Mouse (Mus musculus) heart, adult 9 months (tissue): ENCODE results near the gene Acacb.

Experiments used
- DNase-seq, 2 experiments: peaks; one replicate each; pipeline ENCODE4 v3.0.0; 2022; ENCODE audit warnings: low spot score in 2 of 2

Gene Acacb

DNA sequence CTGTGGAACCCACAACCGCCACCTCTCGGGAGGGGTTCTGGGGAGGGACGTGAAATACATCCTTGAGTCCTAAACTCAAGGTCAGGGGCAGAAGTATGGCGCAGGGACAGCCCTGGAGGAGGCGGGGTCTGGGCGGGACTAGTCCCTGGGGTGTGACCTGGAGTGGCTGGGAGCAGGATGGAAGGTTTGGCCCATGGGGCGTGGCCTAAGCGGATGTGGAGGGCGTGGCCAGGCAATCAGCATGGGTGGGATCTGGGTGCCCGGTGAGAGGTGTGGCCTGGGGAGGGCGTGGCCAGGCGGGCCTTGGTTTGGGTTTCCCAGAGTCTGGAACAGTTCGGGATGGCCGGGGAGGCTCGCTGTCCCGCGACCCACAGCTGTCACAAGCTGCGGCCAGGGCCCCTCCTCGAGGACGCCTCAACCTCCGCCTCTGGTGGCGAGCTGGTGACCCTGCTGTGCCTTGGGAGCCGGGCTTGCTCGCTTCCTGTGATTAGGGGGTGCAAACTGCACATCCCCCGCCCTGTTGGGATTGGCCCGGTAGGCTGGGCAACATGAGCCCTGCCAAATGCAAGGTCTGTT, 29.3 kb downstream of the Acacb start:
- peak; percentile 97 to 98 for DNase-seq

DNA sequence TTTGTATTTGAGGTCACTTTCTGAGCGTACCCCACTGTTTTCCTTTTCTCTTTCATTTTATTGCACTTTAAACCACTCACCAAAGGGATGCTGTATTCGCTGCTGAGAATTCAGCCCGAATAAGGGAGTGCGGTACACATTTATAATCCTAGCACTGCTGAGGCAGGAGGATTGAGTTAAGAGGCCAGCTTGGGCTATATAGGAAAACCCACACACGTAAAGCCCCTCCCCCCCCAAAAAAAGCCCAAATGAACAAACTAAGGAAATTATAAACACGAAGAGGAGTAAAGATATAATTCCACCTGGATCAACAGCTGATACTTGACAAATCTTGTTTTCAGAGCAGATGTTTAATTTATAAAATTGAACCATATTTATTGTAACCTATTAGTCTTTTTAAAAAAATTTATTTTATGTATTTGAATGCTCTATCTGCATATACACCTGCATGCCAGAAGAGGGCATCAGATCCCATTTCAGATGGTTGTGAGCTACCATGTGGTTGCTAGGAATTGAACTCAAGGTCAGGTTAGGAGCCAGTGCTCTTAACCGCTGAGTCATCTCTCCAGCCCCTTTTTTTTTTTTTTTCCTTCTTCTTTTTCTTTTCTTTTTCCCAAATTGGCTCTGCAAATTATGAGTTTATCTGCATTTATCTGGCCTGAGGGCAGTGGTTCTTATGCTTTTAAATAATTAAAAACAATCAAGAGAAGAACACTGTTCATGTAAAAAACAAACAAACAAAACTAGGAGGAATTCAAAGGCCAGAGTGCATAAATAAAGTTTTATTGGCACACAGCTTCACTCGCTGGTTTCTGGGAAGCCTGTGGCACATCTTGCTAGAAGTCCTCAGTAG, 30.4 kb downstream of the Acacb start:
- DNase-seq: no peak

DNA sequence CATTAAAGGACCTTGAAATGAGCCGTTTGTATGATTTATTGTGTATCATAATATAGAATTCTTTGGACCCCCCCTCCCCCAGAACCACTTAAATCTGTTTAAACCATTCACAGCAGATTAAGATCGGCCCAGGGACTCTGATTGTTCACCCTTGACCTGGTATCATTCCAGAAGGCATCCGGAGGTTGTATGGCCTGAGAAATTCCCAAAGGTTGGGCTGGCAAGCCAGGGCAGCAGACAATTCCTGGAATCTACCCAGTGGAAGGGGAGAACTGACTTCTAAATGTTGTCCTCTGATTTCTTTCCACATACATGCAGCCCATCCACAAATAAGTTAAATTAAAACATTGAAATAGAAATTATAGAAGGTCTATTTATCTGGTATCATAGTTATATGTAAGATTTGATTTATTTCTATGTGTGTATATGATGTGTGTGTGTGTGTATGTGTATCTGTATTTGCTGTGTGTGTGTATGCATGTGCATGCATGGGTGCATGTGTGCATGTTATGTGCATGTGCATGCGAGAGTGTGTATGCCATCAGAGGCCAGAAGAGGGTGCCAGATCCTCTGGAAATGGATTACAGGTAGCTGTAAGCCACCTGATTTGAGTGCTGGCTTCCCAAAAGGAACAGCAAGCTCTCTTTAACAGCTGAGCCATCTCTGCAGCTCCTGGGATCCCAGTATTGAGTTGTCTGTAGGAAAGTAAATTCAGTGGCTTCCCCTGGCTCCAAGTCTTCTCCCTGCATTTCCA, 31.8 kb downstream of the Acacb start:
- no peak for DNase-seq

DNA sequence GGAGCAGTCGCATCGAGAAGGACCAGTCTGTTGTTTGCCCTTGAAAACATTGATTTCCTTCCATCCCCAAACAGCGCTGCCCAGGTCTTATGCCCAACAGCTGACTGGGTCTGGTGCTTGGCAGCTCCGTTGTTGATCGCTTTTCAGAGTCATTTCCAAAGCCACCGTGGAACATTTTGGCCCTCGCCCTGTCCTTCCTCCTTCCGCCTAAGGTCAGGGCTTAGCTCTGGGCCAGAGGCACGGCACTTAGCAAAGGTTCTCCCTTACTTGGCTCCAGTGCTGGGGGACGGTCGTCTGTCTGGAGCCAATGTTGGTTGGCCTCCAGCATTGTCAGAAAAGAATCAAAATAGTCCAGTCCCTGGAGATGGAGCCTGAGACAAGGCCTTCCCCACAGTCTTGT, 33.2 kb downstream of the Acacb start:
- DNase-seq: peak; percentile 87 to 88

DNA sequence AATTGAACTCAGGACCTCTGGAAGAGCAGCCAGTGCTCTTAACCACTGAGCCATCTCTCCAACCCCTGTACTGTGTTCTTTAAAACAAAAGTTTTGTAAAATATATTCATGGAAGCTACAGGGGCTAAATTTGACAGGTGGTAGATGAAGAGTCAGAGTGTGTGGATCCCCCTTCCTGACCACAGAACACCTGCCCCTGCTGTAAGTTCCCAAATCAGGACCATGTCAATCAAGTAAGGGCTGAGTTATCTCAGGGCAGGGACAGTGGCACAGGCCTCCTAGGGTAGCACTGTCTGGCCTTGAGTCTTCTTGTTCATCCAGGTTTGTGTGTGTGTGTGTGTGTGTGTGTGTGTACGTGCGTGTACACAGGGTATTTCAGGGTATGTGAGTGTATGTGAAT, 37.2 kb downstream of the Acacb start:
- DNase-seq: no peak

DNA sequence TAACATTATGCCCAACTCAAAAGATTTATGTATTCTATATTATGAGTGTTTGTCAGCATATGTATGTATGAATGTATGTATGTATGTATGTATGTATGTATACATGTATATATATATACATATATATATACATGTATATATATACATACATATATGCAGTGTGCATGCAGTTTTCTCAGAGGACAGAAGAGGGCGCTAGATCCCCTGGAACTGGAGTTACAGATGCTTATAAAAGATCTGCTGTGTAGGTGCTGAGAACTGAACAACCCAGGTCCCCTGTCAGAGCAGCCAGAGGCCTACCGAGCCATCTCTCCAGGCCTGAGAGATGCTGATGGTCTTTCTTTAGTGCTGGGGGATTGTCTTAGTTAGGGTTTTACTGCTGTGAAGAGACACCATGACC, 40.8 kb downstream of the Acacb start:
- DNase-seq: no peak

DNA sequence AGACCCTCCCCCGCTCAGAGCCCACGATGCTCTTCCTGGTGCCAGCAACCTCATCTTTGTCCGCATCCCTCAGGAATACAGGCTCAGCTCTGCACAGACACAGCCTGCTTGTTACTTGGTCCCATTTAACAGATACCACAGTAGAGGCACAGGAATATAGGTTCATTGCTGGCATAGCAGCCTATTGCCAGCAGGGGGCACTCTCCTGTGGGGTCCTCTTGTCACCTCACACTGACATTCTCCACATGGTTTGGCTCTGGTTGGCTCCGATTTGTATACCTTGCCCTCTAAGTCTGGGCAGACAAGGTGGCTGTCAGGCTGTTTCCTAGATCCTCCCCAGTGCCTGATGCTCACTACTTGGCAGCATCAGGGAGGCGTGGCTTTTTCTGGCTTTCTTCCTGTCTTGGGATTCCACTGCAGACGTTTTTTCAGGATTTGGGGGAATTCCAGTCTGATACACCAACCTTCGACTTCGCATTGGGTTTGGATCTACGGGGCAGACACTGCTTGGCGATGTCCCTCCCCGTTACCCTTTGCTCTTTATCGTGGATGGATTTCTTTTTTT, 42.6 kb downstream of the Acacb start:
- no peak for DNase-seq

DNA sequence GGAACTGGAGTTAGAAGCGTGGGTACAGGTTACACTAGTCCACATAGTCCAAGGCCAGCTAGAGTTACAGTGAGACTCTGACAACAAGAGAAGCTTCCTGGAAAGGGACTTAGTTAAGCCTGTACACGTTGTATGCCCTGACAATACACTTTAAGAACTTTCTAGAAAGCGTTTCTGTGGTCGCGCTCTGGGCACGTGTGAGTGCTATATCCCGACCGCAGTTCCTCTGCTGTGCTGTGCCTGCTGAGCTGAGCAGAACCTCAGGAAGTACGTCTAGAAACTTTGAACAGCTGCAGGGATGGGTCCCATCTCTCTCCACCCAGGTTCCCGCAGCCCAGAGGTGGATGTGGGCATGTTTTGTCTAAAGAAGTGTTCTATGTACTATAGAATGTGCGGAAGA, 47.8 kb downstream of the Acacb start:
- no peak for DNase-seq

DNA sequence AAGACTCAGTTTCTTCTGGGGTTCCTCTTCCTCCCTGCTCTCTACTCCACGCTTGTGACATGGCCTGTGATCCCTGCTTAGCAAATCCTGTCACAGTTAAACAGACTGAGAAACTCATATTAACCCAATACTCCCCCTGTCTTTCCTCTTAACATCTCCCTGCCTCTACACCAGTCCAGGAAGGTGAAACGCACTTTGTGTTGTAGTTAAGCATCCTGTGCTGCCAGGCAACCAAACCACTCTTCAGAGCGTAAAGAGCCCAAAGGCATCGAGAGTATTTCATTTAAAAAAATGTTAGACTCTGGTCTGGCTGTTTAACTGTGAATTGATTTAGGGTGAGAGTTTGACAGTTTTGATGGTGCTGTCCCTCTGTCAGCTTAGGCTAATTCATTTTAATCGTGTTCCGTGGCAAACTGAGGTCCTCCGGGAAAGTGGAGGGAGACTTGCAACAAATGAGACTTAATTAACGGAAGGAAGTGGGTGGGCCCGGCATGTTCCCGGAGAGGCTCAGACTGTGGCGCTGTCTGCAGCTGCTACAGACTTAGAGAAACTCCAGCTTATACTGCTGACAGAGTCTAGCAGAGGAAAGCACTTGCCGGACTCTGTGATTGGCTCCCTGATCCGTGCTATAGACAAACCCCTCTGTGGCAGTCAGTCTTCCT, 52.9 kb downstream of the Acacb start:
- DNase-seq: peak; percentile 57 to 71

DNA sequence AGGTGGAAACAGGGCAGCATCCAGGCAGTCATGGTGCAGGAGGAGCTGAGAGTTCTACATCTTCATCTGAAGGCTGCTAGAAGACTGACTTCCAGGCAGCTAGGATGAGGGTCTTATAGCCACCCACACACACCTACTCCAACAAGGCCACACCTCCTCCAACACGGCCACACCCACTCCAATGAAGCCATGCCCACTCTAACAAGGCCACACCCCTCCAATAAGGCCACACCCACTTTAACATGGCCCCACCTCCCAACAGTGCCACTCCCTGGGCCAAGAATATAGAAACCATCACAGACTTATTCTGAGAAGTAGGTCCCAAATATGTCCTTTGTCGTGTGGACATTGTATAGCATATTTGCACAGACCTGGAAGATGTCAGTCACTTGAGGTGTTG, 59.8 kb downstream of the Acacb start:
- DNase-seq: no peak

DNA sequence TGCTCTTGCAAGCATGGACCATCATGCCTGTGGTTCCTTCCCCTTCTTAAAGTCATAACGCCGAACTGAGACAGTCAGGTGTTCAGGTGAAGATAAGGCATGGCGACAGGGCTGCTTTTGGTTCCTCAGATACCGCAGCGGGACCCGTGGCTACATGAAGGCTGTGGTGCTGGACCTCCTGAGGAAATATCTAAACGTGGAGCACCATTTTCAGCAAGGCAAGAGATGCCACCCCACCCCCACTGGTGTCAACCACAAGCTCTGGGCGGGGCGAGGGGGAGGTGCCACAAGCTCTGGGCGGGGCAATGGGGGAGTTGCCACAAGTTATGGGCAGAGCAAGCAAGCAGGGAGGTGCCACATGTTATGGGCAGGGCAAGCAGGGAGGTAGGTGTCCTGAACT, 66.8 kb downstream of the Acacb start:
- DNase-seq: no peak

DNA sequence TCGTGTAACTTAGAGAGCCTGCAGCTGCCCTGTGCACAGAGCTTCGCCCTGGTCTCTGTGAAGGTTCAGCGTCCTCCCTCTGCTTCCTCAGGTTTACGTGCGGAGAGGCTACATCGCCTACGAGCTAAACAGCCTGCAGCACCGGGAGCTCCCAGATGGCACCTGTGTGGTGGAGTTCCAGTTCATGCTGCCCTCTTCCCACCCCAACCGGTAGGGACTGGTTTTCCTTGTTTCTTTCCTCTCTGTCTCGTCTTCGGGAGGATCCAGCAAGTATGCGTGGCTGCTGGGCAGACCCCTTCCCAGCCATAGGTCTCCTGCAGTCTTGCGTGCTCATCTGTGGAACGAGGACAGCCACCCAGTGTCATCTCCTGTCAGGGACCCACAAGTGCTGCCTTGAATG, 72.4 kb downstream of the Acacb start:
- DNase-seq: no peak

DNA sequence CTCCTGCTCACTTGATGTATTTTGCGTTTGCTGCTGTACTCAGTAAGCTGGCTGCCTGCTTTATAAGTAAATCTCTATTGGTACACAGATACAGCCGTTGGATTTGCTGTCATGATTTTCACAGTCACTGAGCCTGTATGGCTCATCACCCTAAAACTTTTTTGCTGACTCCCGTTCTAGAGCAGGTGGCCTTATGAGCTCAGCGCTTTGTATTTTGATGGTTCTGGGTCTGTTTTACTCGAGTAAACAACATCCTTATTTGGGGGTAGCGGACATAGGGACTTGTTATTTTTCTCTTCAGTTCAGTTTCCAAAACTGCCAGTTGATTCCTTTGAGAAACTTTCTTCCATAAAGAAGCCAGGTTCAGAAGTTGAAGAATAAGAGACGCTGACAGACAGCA, 79.7 kb downstream of the Acacb start:
- no peak for DNase-seq

DNA sequence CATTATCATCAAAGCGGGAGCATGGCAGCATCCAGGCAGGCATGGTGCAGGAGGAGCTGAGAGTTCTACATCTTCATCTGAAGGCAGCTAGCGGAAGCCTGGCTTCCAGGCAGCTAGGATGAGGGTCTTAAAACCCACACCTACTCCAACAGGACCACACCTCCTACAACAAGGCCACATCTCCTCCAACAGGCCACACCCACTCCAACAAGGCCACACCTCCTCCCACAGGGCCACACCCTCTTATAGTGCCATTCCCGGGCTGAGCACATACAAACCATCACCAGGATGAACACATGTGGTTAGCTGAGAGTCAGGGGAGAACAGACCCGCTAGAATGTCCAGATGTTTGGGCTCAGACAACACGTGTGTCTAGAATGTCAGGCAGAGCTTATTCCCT, 82.6 kb downstream of the Acacb start:
- no peak for DNase-seq

DNA sequence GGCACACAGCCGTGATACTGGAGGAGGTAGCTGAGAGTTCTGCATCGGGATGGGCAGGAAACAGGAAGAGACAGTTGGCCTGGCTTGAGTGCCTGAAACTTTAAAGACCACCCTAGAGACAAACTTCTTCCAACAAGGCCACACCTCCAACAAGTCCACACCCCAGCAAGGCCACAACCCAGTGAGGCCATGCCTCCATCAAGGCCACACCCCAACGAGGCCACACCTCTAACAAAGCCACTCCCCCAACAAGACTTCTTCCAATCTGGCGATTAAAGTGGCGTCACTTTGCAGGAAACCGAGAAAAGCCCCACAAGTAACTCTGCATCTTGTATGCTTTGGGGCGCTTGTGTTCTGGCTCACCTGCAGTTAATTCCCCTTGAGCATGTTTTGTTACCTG, 92.6 kb downstream of the Acacb start:
- no peak for DNase-seq

DNA sequence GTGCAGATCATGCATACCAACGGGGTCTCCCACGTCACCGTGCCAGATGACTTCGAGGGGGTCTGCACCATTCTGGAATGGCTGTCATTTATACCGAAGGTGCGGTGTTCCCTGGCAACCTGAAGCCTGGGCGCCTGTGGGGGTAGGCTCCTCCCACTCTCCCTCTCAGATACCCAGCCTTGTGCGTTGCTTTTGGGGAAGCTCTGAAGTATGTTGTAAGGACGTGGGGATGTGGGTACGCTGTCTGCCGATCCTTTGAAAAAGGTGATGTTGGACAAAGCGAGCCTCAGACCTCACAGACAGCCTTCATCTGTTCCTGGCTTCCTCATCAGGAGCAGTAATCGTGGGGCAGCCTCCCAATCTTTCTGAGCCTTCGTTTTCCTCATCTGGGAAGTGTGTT, 93.4 kb downstream of the Acacb start:
- no peak for DNase-seq

DNA sequence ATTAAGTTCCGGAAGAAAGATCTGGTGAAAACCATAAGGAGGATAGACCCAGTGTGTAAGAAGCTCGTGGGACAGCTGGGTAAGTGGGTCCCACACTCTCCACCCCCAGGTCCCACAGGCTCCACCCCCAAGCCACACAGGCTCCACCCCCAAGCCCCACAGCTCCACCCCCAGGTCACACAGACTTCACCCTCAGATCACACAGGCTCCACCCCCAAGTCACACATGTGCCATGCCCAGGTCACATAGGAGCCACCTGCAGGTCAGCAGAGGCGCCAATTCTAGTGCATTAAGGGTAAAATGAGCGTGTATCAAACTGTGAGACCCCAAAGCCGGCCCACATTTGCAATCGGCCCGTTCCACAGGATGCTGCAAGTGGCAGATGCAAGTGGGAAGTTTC, 100.1 kb downstream of the Acacb start:
- no peak for DNase-seq

DNA sequence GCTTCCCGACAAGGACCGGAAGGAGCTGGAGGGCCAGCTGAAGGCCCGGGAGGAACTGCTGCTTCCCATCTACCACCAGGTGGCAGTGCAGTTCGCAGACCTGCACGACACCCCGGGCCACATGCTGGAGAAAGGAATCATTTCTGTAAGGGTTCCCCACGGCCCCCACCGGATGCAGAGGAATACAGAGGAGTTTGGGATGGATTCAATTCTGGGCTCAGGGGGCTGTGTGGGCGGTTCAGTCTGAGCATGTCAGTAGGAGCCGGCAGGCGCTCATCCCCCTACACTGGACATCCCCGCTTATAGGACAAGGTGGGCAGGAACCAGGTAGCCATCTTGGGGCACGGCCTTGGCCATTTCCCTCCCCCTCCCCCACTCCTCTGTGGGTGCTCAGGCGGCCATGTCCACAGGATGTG, 101.8 kb downstream of the Acacb start:
- peak; percentile 42 to 43 for DNase-seq

DNA sequence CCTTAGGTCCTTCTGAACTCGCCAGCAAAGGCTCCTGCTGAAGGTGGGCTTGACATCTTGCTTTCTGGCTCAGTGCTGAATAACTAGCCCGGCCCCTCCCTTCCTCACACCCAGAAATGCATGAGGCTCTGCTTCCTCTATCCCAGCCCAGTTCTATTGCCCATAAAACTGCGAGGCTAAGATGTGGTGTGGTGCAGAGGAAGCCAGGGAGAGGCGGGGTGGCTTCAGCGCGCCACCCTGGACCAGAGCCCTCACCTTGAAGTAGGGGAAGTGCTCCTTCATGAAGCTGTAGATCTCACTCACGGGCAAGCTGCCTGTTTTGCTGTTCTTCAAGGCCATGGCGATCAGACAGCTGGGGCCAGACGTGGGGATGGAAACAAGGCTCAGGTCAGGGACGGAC, 113.2 kb downstream of the Acacb start:
- DNase-seq: no peak

DNA sequence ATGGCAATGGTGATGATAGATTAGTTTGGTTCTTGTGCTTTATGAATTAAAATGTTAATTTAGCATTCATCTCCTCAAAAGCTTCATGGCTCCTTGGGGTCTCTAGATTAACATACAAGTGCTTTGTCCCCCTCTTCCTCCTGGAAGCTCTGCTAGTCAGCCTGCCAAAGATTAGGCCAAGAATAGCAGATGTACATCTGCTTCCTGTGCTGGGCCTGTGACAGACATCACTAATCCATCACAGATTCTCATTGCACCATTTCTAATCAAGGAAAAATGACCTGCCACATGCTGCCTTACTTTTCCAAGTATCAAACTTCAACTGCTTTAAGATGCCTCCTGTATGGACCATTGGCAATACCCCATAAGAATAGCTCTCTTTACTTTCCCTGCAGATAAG, 115.2 kb downstream of the Acacb start:
- DNase-seq: no peak

DNA sequence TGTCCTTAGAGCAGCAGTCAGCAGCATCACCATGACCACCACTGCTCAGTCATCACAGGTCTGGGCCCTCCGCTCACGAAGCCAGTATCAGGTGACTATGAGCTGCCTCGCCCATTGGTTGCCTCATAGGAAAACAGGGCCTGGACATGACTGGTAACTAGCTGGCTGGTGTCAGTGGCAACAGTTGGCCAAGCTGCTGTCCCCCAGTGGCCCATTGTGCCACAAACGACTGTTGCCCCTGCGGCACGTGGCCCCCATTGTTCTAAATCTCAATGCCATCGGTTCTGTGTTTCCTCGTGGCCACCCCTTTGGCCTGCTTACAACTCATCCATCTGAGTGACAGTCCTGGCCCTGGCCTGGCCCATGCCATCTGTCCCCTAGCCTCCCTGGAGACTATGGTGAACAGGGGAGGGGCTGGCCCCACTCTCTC, 117.7 kb downstream of the Acacb start:
- no peak for DNase-seq

DNA sequence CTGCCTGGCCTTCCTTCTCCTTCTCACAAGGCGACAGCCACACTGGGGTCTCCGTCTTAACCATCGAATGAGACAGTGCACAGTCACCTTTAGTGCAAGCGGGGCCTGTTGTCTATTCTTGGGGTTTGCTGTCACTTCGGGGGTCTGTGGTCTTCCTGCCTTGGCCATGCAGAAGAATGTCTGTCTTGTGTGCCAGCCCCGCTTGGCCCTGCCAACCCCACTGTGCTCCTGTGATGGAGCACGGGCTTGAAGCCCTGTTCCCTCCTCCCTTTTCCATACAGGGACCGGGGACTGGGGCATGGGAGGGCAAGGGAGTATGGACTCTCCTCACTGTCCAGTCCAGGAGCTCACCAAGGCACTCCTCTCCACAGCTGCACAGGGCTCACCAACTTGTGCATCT, 118.5 kb downstream of the Acacb start:
- DNase-seq: no peak
